Mouse (Mus musculus) adipose tissue, adult 10 weeks (tissue): ENCODE results near the gene Rplp0. TPM values are rescaled to one million over a fixed set of nuclear protein-coding genes. Genes with fewer than 3 reads are reported as not detected.

Experiments used
- polyA plus RNA-seq: library from polyadenylated mRNA; stranded (reverse); fragments of 350-450 nt; fragmentation: Illumina TruSeq; extraction: RNeasy Lipid Tissue Mini Kit (QIAGEN cat#74804); gene quantifications from one replicate; pipeline ENCODE4 v1.2.3, GENCODE M21; 2014; ENCODE audit warnings: low read depth, low replicate concordance

Rplp0 gene
- polyA plus RNA-seq = 1,640 TPM

GRCm38 (mm10) chr5:115559237-115560101 is at the start of gene Rplp0:
TSS of gene Rplp0 (plus strand) at chr5:115559467.

GRCm38 (mm10) chr5:115564737-115565393 is 5.6 kb downstream of the Rplp0 start, which contains the start of gene Gcn1l1:
TSS of gene Gcn1l1 (plus strand) at chr5:115565254.

Other genes with a start within 250 kb of the Rplp0 start
- 54.0 TPM for gene Srsf9, start 232.3 kb upstream of the Rplp0 start, polyA plus RNA-seq
- 20.5 TPM for gene Gatc, start 218.3 kb upstream of the Rplp0 start, polyA plus RNA-seq
- 43.0 TPM for gene Triap1, start 218.2 kb upstream of the Rplp0 start, polyA plus RNA-seq
- gene Cox6a1, start 210.5 kb upstream of the Rplp0 start, polyA plus RNA-seq = 608 TPM
- gene Msi1, start 129.9 kb upstream of the Rplp0 start, polyA plus RNA-seq = 1.9 TPM
- gene Pla2g1b, start 93.2 kb upstream of the Rplp0 start, polyA plus RNA-seq = not detected
- gene Sirt4, start 74.7 kb upstream of the Rplp0 start, polyA plus RNA-seq = 37.6 TPM
- gene Pxn, start 52.8 kb upstream of the Rplp0 start, polyA plus RNA-seq = 83.9 TPM
- gene Gcn1l1, start 5.8 kb downstream of the Rplp0 start, polyA plus RNA-seq = 46.4 TPM
- 36.0 TPM for gene Rab35, start 72.4 kb downstream of the Rplp0 start, polyA plus RNA-seq
- gene Bicdl1, start 172.2 kb downstream of the Rplp0 start, polyA plus RNA-seq = 31.8 TPM